Mouse (Mus musculus): ENCODE data around the gene Rnase9.

DNA sequence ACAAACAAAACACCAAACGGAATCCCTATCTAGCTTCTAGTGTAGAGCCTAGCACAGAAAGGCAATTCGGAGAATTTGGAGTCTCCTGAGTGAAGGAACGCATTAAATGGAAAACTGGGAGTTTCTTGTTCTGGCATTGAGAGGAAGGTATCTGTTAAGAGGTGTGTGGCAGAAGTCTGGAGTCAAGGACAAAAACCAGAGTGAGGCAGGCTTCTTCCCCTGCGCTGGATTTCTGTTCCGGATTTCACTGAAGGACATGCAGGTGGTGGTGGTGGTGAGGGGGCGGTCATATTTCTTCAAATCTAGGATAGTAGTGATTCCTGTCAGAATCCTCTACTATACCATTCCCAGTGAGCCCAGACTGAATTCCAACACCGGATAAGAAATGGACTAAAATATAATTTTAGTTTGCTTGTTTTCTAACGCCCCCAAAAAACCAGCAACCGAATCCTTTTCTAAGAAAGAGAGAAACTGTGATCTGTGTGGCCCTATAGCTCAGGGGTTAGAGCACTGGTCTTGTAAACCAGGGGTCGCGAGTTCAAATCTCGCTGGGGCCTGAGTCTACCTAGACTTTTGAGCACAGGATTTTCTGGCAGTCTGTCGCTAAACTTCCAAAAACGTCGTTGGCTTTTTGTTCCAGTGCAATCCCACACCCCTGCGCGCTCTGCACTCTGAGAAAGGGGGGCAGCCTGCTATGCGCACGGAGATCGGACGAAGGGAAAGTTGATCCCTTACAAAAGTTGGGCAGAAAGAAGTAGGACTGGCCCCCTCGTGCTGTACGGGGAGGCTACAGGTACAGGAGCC is 46.7 kb upstream of the Rnase9 start:
- no peak for TF ChIP-seq CTCF (IDR thresholded peaks at IDR 0.05; ENCODE audit: low read depth, low read length)
- TF ChIP-seq POLR2A (IDR thresholded peaks at IDR 0.05; ENCODE audit: extremely low read depth, insufficient read depth, low read length) = no peak
